Mouse (Mus musculus) liver, embryonic 14.5 days (tissue): ENCODE measurements at regions not wholly inside any gene's neighbourhood (a gene's known extent, or its start where the extent isn't known, plus 50 kb on each side); places are given as distances from the start of the nearest gene placed in this dataset.

Experiments
- ATAC-seq: fragments of 200-750 bp; cut with Nextera tagmentation; 2 replicates; pipeline ENCODE4 v1.8.0; 2017; ENCODE audit warnings: moderate number of reproducible peaks, mild to moderate bottlenecking, moderate library complexity; ENCODE audit not compliant: insufficient read depth
- DNase-seq, 3 experiments: peaks; one replicate each; pipeline ENCODE4 v3.0.0-alpha.2; 2012 to 2013; ENCODE audit warnings: low read depth in 3 of 3, low spot score in 3 of 3
- H3K27ac ChIP-seq: fragments of 300-500 bp; sonication (generic); 2 replicates; pipeline ENCODE4 v1.5.1; 2014; ENCODE audit warnings: moderate library complexity, mild to moderate bottlenecking, control low read depth, inconsistent platforms
- H3K27me3 ChIP-seq: fragments of 300-500 bp; sonication (generic); 2 replicates; pipeline ENCODE4 v1.6.1; 2014; ENCODE audit warnings: mild to moderate bottlenecking, low read length, moderate library complexity; ENCODE audit not compliant: control insufficient read depth, insufficient read depth
- H3K36me3 ChIP-seq: fragments of 300-500 bp; sonication (generic); replicated peaks from 2 replicates; pipeline ENCODE4 v1.6.1; 2014; ENCODE audit warnings: low read depth; ENCODE audit not compliant: control insufficient read depth, insufficient read depth
- H3K4me1 ChIP-seq, 2 experiments: fragments of 200-500 bp in 1 of 2; fragments of 300-500 bp in 1 of 2; sonication (generic) in 1 of 2; replicated peaks; 2 replicates each; pipeline ENCODE4 v1.6.1; 2012 to 2014; ENCODE audit warnings: antibody characterized with exemption in 1 of 2, inconsistent platforms in 1 of 2, low read length in 1 of 2; ENCODE audit not compliant: control insufficient read depth in 2 of 2, insufficient read depth in 2 of 2
- H3K4me2 ChIP-seq: fragments of 300-500 bp; sonication (generic); 2 replicates; pipeline ENCODE4 v1.6.1; 2014; ENCODE audit warnings: low read depth, mild to moderate bottlenecking, control low read depth, moderate library complexity
- H3K4me3 ChIP-seq, 2 experiments: fragments of 200-500 bp in 1 of 2; fragments of 300-500 bp in 1 of 2; sonication (generic) in 1 of 2; 2 replicates each; pipeline ENCODE4 v1.5.1; 2012 to 2014; ENCODE audit warnings: low read depth in 2 of 2, low read length in 2 of 2, mild to moderate bottlenecking in 2 of 2, control low read depth in 1 of 2, inconsistent platforms in 1 of 2, moderate library complexity in 1 of 2; ENCODE audit not compliant: insufficient read depth in 1 of 2
- H3K9ac ChIP-seq: fragments of 300-500 bp; sonication (generic); replicated peaks from 2 replicates; pipeline ENCODE4 v1.6.1; 2014; ENCODE audit warnings: mild to moderate bottlenecking, control low read depth, moderate library complexity
- H3K9me3 ChIP-seq: fragments of 300-500 bp; sonication (generic); 2 replicates; pipeline ENCODE4 v1.6.1; 2016; ENCODE audit warnings: low read length, mixed read lengths; ENCODE audit not compliant: control insufficient read depth
- CTCF ChIP-seq: IDR thresholded peaks from 2 replicates; pipeline ENCODE4 v1.5.1; 2016; ENCODE audit warnings: antibody characterized with exemption, low read depth, control low read depth
- EP300 ChIP-seq: IDR thresholded peaks from 2 replicates; pipeline ENCODE4 v1.6.1; 2016; ENCODE audit warnings: antibody characterized with exemption, low read depth
- WGBS: fragments of 180-500 bp; shearing (Covaris S2); extraction: QIAGEN DNeasy Blood & Tissue Kit; methylation state at CpG from one replicate; pipeline ENCODE4 v1.1.7; 2014; ENCODE audit not compliant: insufficient replicate concordance; 5-methylcytosine and 5-hydroxymethylcytosine counted together

DNA sequence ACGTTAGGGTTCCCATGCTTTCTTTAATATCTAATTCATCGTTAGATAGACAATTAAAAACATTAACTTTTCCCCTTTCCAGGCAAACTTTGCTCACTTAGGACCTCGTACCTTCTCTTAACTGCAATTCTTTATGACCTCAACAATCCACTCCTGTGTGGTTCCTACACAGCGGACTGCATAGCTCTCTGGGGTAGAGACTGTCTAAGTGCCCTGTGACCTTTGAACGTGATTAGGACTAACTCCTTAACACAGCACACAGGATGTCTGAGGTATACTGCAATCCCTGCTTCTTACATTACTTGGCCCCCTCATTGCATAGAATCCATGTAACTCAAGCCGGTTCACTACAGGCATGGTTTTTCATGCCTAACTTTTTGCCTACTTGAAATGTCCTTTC lies 190.4 kb downstream of the Gm45692 start:
- Histone ChIP-seq H3K9ac (no peak overlapping the region), H3K4me2 (no peak overlapping the region), H3K27ac (no peak overlapping the region), H3K4me1 (peaks cover 0 to 3% of the 10 kb centered on the region in 2 experiments; a peak in 1 of 4 replicates), H3K27me3 (no peaks in the 10 kb centered on the region), H3K9me3 (no peaks in the 10 kb centered on the region), H3K4me3 (no peak overlapping the region), H3K36me3 (no peaks in the 10 kb centered on the region)
- ATAC-seq (no peak), DNase-seq (no peak)
- WGBS, result 68% methylated on average over 6 of the region's 6 CpGs
- no peak for TF ChIP-seq CTCF
- no peak for TF ChIP-seq EP300

DNA sequence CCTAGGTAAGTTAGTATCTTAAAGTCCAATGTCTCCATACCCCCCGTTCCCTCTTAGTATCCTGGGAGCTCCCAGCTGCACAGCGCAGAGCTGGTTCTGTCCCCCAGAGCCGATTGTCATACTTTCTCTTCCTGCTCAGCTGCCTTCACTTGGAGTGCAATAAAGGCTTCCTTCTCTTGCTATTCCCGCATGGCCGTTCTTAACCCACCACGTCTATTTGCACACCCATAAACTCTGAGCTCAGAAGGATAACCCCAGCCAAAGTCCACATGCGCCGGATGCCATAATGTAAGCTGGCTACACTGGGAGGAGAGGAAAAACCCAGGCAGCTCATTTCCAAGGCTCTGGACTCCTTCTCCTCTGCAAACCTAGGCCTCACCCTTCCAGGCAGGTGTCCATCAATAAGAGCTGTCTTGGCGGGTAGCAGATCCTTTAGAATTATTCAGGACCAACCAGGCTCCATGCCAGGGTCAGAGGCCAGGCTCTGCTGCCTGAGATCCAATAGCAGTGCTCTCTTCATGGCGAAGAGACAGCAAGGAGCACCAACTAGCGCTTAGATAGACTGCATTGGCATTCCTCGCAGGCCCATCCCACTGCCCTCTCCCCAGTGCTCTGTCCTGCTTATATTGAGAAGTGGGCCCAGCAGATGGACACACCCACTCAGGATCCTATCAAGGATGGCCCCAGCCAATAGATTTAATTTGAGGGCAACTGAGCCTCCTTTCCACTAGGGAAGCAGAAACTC lies 204.4 kb downstream of the Gm45692 start:
- no peaks in the 10 kb centered on the region for H3K4me1 ChIP-seq
- TF ChIP-seq EP300 (no peak), CTCF (no peak)
- no peaks in the 10 kb centered on the region for H3K9me3 ChIP-seq
- H3K27ac ChIP-seq, result no peak overlapping the region
- ATAC-seq (no peak), DNase-seq (no peak)
- no peak overlapping the region for H3K9ac ChIP-seq
- H3K4me2 ChIP-seq, result no peak overlapping the region
- no peak overlapping the region for H3K4me3 ChIP-seq
- no peaks in the 10 kb centered on the region for H3K27me3 ChIP-seq
- WGBS, result 68% methylated on average over 12 of the region's 12 CpGs
- no peaks in the 10 kb centered on the region for H3K36me3 ChIP-seq

DNA sequence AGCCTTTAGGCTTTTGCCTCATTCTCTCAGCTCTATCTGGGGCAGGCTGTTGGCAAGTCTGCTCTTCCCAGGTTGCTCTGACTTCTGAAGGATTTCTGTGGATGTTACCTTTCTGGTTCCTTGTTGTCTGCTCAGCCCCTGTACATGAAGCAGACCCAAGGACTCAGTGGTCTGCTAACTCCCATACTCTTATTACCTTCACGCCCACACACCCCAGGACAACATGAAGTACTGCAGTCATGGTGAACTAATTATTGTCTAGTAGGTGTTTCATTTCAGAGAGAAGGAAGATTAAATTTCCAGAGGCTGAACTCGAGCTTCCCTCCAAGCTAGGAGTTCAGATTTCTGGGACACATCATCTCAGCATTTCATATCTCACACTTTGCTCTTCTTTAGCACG lies 205.3 kb downstream of the Gm45692 start:
- no peaks in the 10 kb centered on the region for H3K27me3 ChIP-seq
- H3K4me2 ChIP-seq, result no peak overlapping the region
- H3K4me3 ChIP-seq, result no peak overlapping the region
- WGBS, result 47% methylated on average over 3 of the region's 3 CpGs
- DNase-seq (no peak), ATAC-seq (no peak)
- H3K36me3 ChIP-seq, result no peaks in the 10 kb centered on the region
- H3K27ac ChIP-seq, result no peak overlapping the region
- no peaks in the 10 kb centered on the region for H3K4me1 ChIP-seq
- no peak overlapping the region for H3K9ac ChIP-seq
- no peaks in the 10 kb centered on the region for H3K9me3 ChIP-seq
- TF ChIP-seq CTCF, result no peak
- no peak for TF ChIP-seq EP300

DNA sequence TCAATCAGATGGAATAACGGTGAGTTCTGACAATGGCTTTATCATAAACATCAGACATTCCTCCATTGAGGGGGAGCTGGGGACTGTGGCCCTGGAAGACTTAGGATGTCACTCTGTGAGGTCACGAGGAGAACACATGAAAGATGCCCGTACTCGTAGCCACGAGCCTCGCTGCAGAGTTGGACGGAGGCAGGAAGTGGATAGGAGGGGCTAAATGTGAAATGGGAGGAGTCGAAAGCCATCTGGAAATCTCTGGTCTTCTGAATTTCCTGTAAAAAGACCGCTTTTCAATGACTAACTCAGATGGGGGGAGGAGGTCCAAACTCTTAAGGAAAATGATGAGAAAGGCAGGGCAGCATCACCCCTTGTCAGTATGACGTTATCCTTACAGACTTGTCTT lies 210.5 kb downstream of the Gm45692 start:
- H3K4me3 ChIP-seq, result no peak overlapping the region
- no peak overlapping the region for H3K9ac ChIP-seq
- no peaks in the 10 kb centered on the region for H3K36me3 ChIP-seq
- no peak overlapping the region for H3K27ac ChIP-seq
- H3K9me3 ChIP-seq, result no peaks in the 10 kb centered on the region
- no peak for ATAC-seq
- no peak overlapping the region for H3K4me2 ChIP-seq
- H3K4me1 ChIP-seq, result no peaks in the 10 kb centered on the region
- no peaks in the 10 kb centered on the region for H3K27me3 ChIP-seq
- no peak for DNase-seq
- 36% methylated on average over 10 of the region's 10 CpGs for WGBS
- TF ChIP-seq EP300 (no peak), CTCF (no peak)

DNA sequence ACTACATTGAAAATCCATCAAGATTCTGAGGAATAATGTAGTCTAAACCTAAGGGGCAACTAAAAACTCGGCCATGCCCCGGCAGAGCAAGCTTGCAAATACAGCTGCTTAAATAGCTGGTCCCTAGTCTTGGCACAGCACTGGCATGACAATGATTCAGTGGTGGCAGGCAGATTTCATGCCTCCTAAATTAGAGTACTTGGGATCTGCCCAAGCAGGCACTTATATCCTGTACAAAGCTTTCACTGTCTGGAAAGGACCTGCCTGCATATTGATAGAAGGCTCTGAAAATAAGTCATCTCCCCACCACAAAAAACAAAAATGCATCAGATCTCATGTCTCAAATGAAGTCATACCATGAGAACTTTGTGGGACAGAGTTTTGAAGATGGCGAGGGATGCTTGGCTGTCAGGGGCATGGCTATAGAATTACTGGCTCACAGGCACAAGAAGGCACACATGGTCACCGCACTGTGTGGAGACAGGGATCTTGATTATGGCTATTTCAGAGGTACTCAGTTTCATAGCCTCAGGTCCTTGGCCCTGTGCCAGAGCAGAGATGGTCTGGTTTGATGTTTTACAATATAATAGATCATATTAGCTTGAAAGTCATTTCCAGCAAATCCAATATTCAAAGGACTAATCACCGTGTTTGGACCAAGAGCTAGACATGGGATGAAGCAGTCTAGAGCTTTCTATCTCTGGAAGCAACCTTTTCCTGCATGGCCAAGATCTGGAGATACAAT lies 217.7 kb downstream of the Gm45692 start:
- TF ChIP-seq EP300, result no peak
- TF ChIP-seq CTCF, result no peak
- 67% methylated on average over 5 of the region's 5 CpGs for WGBS
- Histone ChIP-seq H3K4me1 (no peaks in the 10 kb centered on the region), H3K9ac (no peak overlapping the region), H3K4me3 (no peak overlapping the region), H3K27me3 (no peaks in the 10 kb centered on the region), H3K36me3 (no peaks in the 10 kb centered on the region), H3K9me3 (no peaks in the 10 kb centered on the region), H3K27ac (no peak overlapping the region), H3K4me2 (no peak overlapping the region)
- ATAC-seq, result no peak
- no peak for DNase-seq
